Mouse (Mus musculus) embryonic facial prominence, embryonic 11.5 days (tissue): ENCODE results near the gene Enpp7. TPM values are rescaled to one million over a fixed set of nuclear protein-coding genes. Genes with fewer than 3 reads are reported as not detected.

Source experiments
- ATAC-seq: fragments of 200-750 bp; cut with Nextera tagmentation; replicated peaks from 2 replicates; pipeline ENCODE4 v1.8.0; 2017; ENCODE audit warnings: low read depth; ENCODE audit not compliant: insufficient number of reproducible peaks, low FRiP score, low TSS enrichment
- DNase-seq: peaks from one replicate; pipeline ENCODE4 v3.0.0-alpha.2; 2015; ENCODE audit warnings: low spot score
- H3K27ac ChIP-seq: fragments of 300-500 bp; sonication (generic); replicated peaks from 2 replicates; pipeline ENCODE4 v1.5.1; 2014; ENCODE audit warnings: mild to moderate bottlenecking, low read depth, low read length, control low read depth
- H3K27me3 ChIP-seq: fragments of 300-500 bp; sonication (generic); 2 replicates; pipeline ENCODE4 v1.6.1; 2014; ENCODE audit warnings: mild to moderate bottlenecking, low read length, moderate library complexity, mixed read lengths; ENCODE audit not compliant: control insufficient read depth, insufficient read depth
- H3K36me3 ChIP-seq: fragments of 300-500 bp; sonication (generic); replicated peaks from 2 replicates; pipeline ENCODE4 v1.6.1; 2014; ENCODE audit warnings: low read depth, mild to moderate bottlenecking, low read length, moderate library complexity, mixed read lengths; ENCODE audit not compliant: control insufficient read depth, insufficient read depth
- H3K4me1 ChIP-seq: fragments of 300-500 bp; sonication (generic); 2 replicates; pipeline ENCODE4 v1.6.1; 2014; ENCODE audit warnings: low read length, mixed read lengths; ENCODE audit not compliant: control insufficient read depth, insufficient read depth
- H3K4me2 ChIP-seq: fragments of 300-500 bp; sonication (generic); 2 replicates; pipeline ENCODE4 v1.6.1; 2014; ENCODE audit warnings: low read depth, mild to moderate bottlenecking, control low read depth, low read length, moderate library complexity
- H3K4me3 ChIP-seq: fragments of 300-500 bp; sonication (generic); 2 replicates; pipeline ENCODE4 v1.5.1; 2014; ENCODE audit warnings: low read depth, low read length, control low read depth
- H3K9ac ChIP-seq: fragments of 300-500 bp; sonication (generic); replicated peaks from 2 replicates; pipeline ENCODE4 v1.6.1; 2014; ENCODE audit warnings: mild to moderate bottlenecking, control low read depth, low read length
- H3K9me3 ChIP-seq: fragments of 300-500 bp; sonication (generic); replicated peaks from 2 replicates; pipeline ENCODE4 v1.6.1; 2016; ENCODE audit warnings: mild to moderate bottlenecking, low read length, inconsistent platforms, mixed read lengths; ENCODE audit not compliant: control insufficient read depth
- WGBS: fragments of 180-500 bp; shearing (Covaris S2); extraction: QIAGEN DNeasy Blood & Tissue Kit; methylation state at CpG from one replicate; pipeline ENCODE4 v1.1.7; 2014; 5-methylcytosine and 5-hydroxymethylcytosine counted together
- polyA plus RNA-seq: library from polyadenylated mRNA; unstranded; fragments of >200 nt; fragmentation: Nextera tagmentation; extraction: Ambion mirVana; gene quantifications from 2 replicates; pipeline ENCODE4 v1.2.1, GENCODE M21; 2014

Gene Enpp7
- polyA plus RNA-seq, 1 experiment from 2014 or later = not detected

- Histone ChIP-seq H3K4me1 (0 out of 2 replicates have a peak, but pooled peaks cover 3% of the 10 kb centered on the region), H3K9ac (no peak overlapping the region), H3K4me3 (no peak overlapping the region), H3K36me3 (no peaks in the 10 kb centered on the region), H3K9me3 (no peaks in the 10 kb centered on the region), H3K27me3 (no peaks in the 10 kb centered on the region), H3K4me2 (no peak overlapping the region), H3K27ac (no peak overlapping the region)
- 63% methylated on average over 4 of the region's 4 CpGs for WGBS
- ATAC-seq = no peak
- DNase-seq = no peak
Measured at GRCm38 (mm10) chr11:118962478-118962877, 25.5 kb upstream of the Enpp7 start.

- no peak overlapping the region for H3K4me3 ChIP-seq
- DNase-seq = no peak
- WGBS = 83% methylated on average over 5 of the region's 5 CpGs
- H3K4me1 ChIP-seq = 0 out of 2 replicates have a peak, but pooled peaks cover 3% of the 10 kb centered on the region
- H3K27ac ChIP-seq = no peak overlapping the region
- H3K9ac ChIP-seq = no peak overlapping the region
- H3K27me3 ChIP-seq = no peaks in the 10 kb centered on the region
- ATAC-seq = no peak
- H3K9me3 ChIP-seq = no peaks in the 10 kb centered on the region
- H3K36me3 ChIP-seq = no peaks in the 10 kb centered on the region
- H3K4me2 ChIP-seq = no peak overlapping the region
Measured at GRCm38 (mm10) chr11:118963926-118964325, 24.1 kb upstream of the Enpp7 start.

- Histone ChIP-seq H3K4me1 (0 out of 2 replicates have a peak, but pooled peaks cover 3% of the 10 kb centered on the region), H3K9me3 (no peaks in the 10 kb centered on the region), H3K27me3 (no peaks in the 10 kb centered on the region), H3K9ac (no peak overlapping the region), H3K4me3 (no peak overlapping the region), H3K27ac (no peak overlapping the region), H3K4me2 (no peak overlapping the region), H3K36me3 (no peaks in the 10 kb centered on the region)
- DNase-seq = peak; percentile 82
- peak; percentile 70; the same call in 1 of the 2 replicates for ATAC-seq
- 35% methylated on average over 7 of the region's 7 CpGs for WGBS
Measured at GRCm38 (mm10) chr11:118965078-118965477, 22.9 kb upstream of the Enpp7 start.

- no peak for ATAC-seq
- peak; percentile 51 for DNase-seq
- H3K9me3 ChIP-seq = no peaks in the 10 kb centered on the region
- H3K4me2 ChIP-seq = no peak overlapping the region
- 34% methylated on average over 20 of the region's 20 CpGs for WGBS
- no peak overlapping the region for H3K4me3 ChIP-seq
- H3K27ac ChIP-seq = no peak overlapping the region
- no peaks in the 10 kb centered on the region; the same call in 1 of the 2 replicates for H3K4me1 ChIP-seq
- H3K36me3 ChIP-seq = no peaks in the 10 kb centered on the region
- H3K27me3 ChIP-seq = no peaks in the 10 kb centered on the region
- H3K9ac ChIP-seq = no peak overlapping the region
Measured at GRCm38 (mm10) chr11:118971470-118972034, 16.4 kb upstream of the Enpp7 start.

GRCm38 (mm10) chr11:118972431-118973377 lies 15.3 kb upstream of the Enpp7 start:
- Histone ChIP-seq H3K4me2 (no peak overlapping the region), H3K9me3 (no peaks in the 10 kb centered on the region), H3K9ac (no peak overlapping the region), H3K27me3 (no peaks in the 10 kb centered on the region), H3K4me1 (no peaks in the 10 kb centered on the region; the same call in 1 of the 2 replicates), H3K36me3 (no peaks in the 10 kb centered on the region), H3K27ac (no peak overlapping the region), H3K4me3 (no peak overlapping the region)
- ATAC-seq (0 out of 2 replicates have a peak, but pooled peaks have one; percentile 54), DNase-seq (no peak)
- WGBS = 57% methylated on average over 18 of the region's 18 CpGs

- 79% methylated on average over 7 of the region's 7 CpGs for WGBS
- no peak overlapping the region for H3K4me3 ChIP-seq
- no peaks in the 10 kb centered on the region for H3K27me3 ChIP-seq
- ATAC-seq (no peak), DNase-seq (no peak)
- H3K4me1 ChIP-seq = no peaks in the 10 kb centered on the region; the same call in 1 of the 2 replicates
- no peak overlapping the region for H3K27ac ChIP-seq
- no peak overlapping the region for H3K9ac ChIP-seq
- no peaks in the 10 kb centered on the region for H3K9me3 ChIP-seq
- H3K36me3 ChIP-seq = no peaks in the 10 kb centered on the region
- no peak overlapping the region for H3K4me2 ChIP-seq
Measured at GRCm38 (mm10) chr11:118974340-118974739, 13.6 kb upstream of the Enpp7 start.

- ATAC-seq (no peak), DNase-seq (peak; percentile 93)
- Histone ChIP-seq H3K36me3 (no peaks in the 10 kb centered on the region), H3K9me3 (no peaks in the 10 kb centered on the region), H3K27me3 (no peaks in the 10 kb centered on the region), H3K9ac (no peak overlapping the region), H3K4me2 (no peak overlapping the region), H3K4me3 (no peak overlapping the region), H3K4me1 (no peaks in the 10 kb centered on the region; the same call in 1 of the 2 replicates), H3K27ac (no peak overlapping the region)
- WGBS = under 1% methylated on average over 10 of the region's 10 CpGs
Measured at GRCm38 (mm10) chr11:118975427-118975826, 12.6 kb upstream of the Enpp7 start.

GRCm38 (mm10) chr11:118975917-118976316 lies 12.1 kb upstream of the Enpp7 start:
- no peak for DNase-seq
- H3K27me3 ChIP-seq = no peaks in the 10 kb centered on the region
- no peaks in the 10 kb centered on the region for H3K9me3 ChIP-seq
- no peak for ATAC-seq
- 12% methylated on average over 12 of the region's 12 CpGs for WGBS
- H3K4me2 ChIP-seq = no peak overlapping the region
- H3K9ac ChIP-seq = no peak overlapping the region
- H3K36me3 ChIP-seq = no peaks in the 10 kb centered on the region
- no peak overlapping the region for H3K4me3 ChIP-seq
- no peaks in the 10 kb centered on the region; the same call in 1 of the 2 replicates for H3K4me1 ChIP-seq
- no peak overlapping the region for H3K27ac ChIP-seq
